Comparison of ENCODE assay signal across 24 mouse cellular contexts in genomic region chr10:128837400-128837799, GRCm38 (mm10). TPM values are rescaled to one million over a fixed set of nuclear protein-coding genes. Genes with fewer than 3 reads are reported as not detected.
A peak's percentile ranks its signal among the peaks of the same experiment; 100 is the strongest.
DNase-seq lines count a peak whose midpoint lies in the region; ATAC-seq and TF ChIP-seq lines count a peak whose summit lies in the region.
"Had no signal": no experiment of that assay in that cellular context is flagged by ENCODE, and none has a peak within 500 bp of the region (broad histone marks: within the 10 kb centered on the region; RNA-seq: fewer than 3 reads in every experiment).

No protein-coding gene starts in this region.

- TF ChIP-seq RAD21 in MEL (IDR thresholded peaks at IDR 0.05; ENCODE audit: low read depth, low read length): no peak

- no peak for TF ChIP-seq EP300 in lung, postnatal 0 days (IDR thresholded peaks at IDR 0.05)
- TF ChIP-seq EP300 in MEL (IDR thresholded peaks at IDR 0.05; ENCODE audit: low read depth in 1 of 2, low read length in 2 of 2): no peak

- H3K9me3 ChIP-seq in kidney, postnatal 0 days (replicated peaks; ENCODE audit: low read length): no peaks in the 10 kb centered on the region
- H3K9me3 ChIP-seq in lung, postnatal 0 days (ENCODE audit: low read length): no peaks in the 10 kb centered on the region
- no peaks in the 10 kb centered on the region for H3K9me3 ChIP-seq in MEL (replicated peaks; ENCODE audit: insufficient read depth, low read length)
- H3K9me3 ChIP-seq: embryonic facial prominence, embryonic 15.5 days; forebrain, embryonic 10.5 days; heart, embryonic 13.5 days; hindbrain, embryonic 12.5 days had no signal

- no peaks in the 10 kb centered on the region for H3K27me3 ChIP-seq in kidney, postnatal 0 days (ENCODE audit: insufficient read depth, low read length)
- H3K27me3 ChIP-seq in lung, postnatal 0 days (replicated peaks; ENCODE audit: insufficient read depth, low read length): no peaks in the 10 kb centered on the region
- H3K27me3 ChIP-seq in MEL (ENCODE audit: control insufficient read depth in 1 of 2, insufficient read depth in 2 of 2, low read length in 2 of 2): no peaks in the 10 kb centered on the region
- H3K27me3 ChIP-seq in cerebellum, adult 2 months (ENCODE audit: control insufficient read depth, insufficient read depth, low read length): no peaks in the 10 kb centered on the region
- H3K27me3 ChIP-seq: embryonic facial prominence, embryonic 15.5 days; heart, embryonic 13.5 days; hindbrain, embryonic 12.5 days had no signal

- TF ChIP-seq CTCF in kidney, postnatal 0 days (IDR thresholded peaks at IDR 0.05; ENCODE audit: low read depth): peak; percentile 37
- peak; percentile 26; the same call in 1 of the 2 replicates for TF ChIP-seq CTCF in lung, postnatal 0 days (IDR thresholded peaks at IDR 0.05)
- peak in 2 of 3 experiments; percentile 21 to 42; a peak in 4 of 6 replicates for TF ChIP-seq CTCF in MEL (IDR thresholded peaks at IDR 0.05 in 2 of 3, conservative IDR thresholded peaks at IDR 0.05 in 1 of 3; ENCODE audit: control insufficient read depth in 1 of 3, insufficient read depth in 1 of 3, low read depth in 2 of 3, low read length in 3 of 3, poor library complexity in 1 of 3, severe bottlenecking in 1 of 3)
- TF ChIP-seq CTCF in cerebellum, adult 2 months (IDR thresholded peaks at IDR 0.05; ENCODE audit: borderline replicate concordance, insufficient read depth, low read depth, low read length): no peak

- H3K4me1 ChIP-seq in kidney, postnatal 0 days (replicated peaks; ENCODE audit: insufficient read depth, low read length): no peaks in the 10 kb centered on the region
- no peaks in the 10 kb centered on the region for H3K4me1 ChIP-seq in lung, postnatal 0 days (ENCODE audit: insufficient read depth, low read depth, low read length)
- H3K4me1 ChIP-seq in MEL (ENCODE audit: control insufficient read depth in 1 of 2, insufficient read depth in 2 of 2, low read length in 2 of 2): peaks cover 15 to 23% of the 10 kb centered on the region in 2 experiments
- no peaks in the 10 kb centered on the region for H3K4me1 ChIP-seq in cerebellum, adult 2 months (ENCODE audit: control insufficient read depth, insufficient read depth, low read length)
- H3K4me1 ChIP-seq: embryonic facial prominence, embryonic 15.5 days; forebrain, embryonic 10.5 days; heart, embryonic 13.5 days; hindbrain, embryonic 12.5 days had no signal

- no peak overlapping the region for H3K4me2 ChIP-seq in kidney, postnatal 0 days (ENCODE audit: low read length)
- H3K4me2 ChIP-seq in lung, postnatal 0 days (replicated peaks; ENCODE audit: low read depth, low read length): no peak overlapping the region
- H3K4me2 ChIP-seq: embryonic facial prominence, embryonic 15.5 days; heart, embryonic 13.5 days; hindbrain, embryonic 12.5 days had no signal

- no peak overlapping the region for H3K9ac ChIP-seq in kidney, postnatal 0 days (ENCODE audit: low read depth, low read length)
- H3K9ac ChIP-seq in lung, postnatal 0 days (replicated peaks; ENCODE audit: low read depth): no peak overlapping the region
- H3K9ac ChIP-seq in MEL (ENCODE audit: control insufficient read depth, low read depth, low read length, poor library complexity, severe bottlenecking): no peak overlapping the region
- H3K9ac ChIP-seq: embryonic facial prominence, embryonic 15.5 days; heart, embryonic 13.5 days; hindbrain, embryonic 12.5 days had no signal

- 0 out of 2 replicates have a peak, but pooled peaks cover 6% of the 10 kb centered on the region for H3K79me2 ChIP-seq in MEL (ENCODE audit: control insufficient read depth, insufficient read depth, low read length, poor library complexity)

- no peak overlapping the region for H3K4me3 ChIP-seq in kidney, postnatal 0 days (replicated peaks; ENCODE audit: low read depth, low read length)
- H3K4me3 ChIP-seq in lung, postnatal 0 days (ENCODE audit: low read depth, low read length): no peak overlapping the region
- no peak overlapping the region for H3K4me3 ChIP-seq in MEL (ENCODE audit: control insufficient read depth in 1 of 2, insufficient read depth in 1 of 2, low read depth in 2 of 2, low read length in 2 of 2)
- no peak overlapping the region for H3K4me3 ChIP-seq in cerebellum, adult 2 months (replicated peaks; ENCODE audit: insufficient read depth, low read depth, low read length)
- H3K4me3 ChIP-seq: embryonic facial prominence, embryonic 15.5 days; erythroblast, embryonic 14.5 days; forebrain, embryonic 10.5 days; heart, embryonic 13.5 days; hindbrain, embryonic 12.5 days had no signal

- no peak overlapping the region for H3K27ac ChIP-seq in kidney, postnatal 0 days
- no peak overlapping the region for H3K27ac ChIP-seq in lung, postnatal 0 days (ENCODE audit: low read length)
- no peak overlapping the region for H3K27ac ChIP-seq in MEL (ENCODE audit: control insufficient read depth, low read depth, low read length)
- no peak overlapping the region for H3K27ac ChIP-seq in cerebellum, adult 2 months (ENCODE audit: insufficient read depth, low read length)
- H3K27ac ChIP-seq: embryonic facial prominence, embryonic 15.5 days; forebrain, embryonic 10.5 days; heart, embryonic 13.5 days; hindbrain, embryonic 12.5 days; hindbrain, postnatal 0 days had no signal

- H3K36me3 ChIP-seq in kidney, postnatal 0 days (ENCODE audit: insufficient read depth, low read length): peaks cover 27% of the 10 kb centered on the region
- H3K36me3 ChIP-seq in lung, postnatal 0 days (ENCODE audit: insufficient read depth, low read length): peaks cover 13% of the 10 kb centered on the region; the same call in 1 of the 2 replicates
- peaks cover 28 to 29% of the 10 kb centered on the region in 2 experiments for H3K36me3 ChIP-seq in MEL (ENCODE audit: control insufficient read depth in 1 of 2, insufficient read depth in 2 of 2, low read length in 2 of 2)

- no peak for TF ChIP-seq POLR2A in MEL (IDR thresholded peaks at IDR 0.05; ENCODE audit: control insufficient read depth in 1 of 2, insufficient read depth in 1 of 2, low read depth in 1 of 2, low read length in 2 of 2, poor library complexity in 1 of 2)
- TF ChIP-seq POLR2A in cerebellum, adult 2 months (IDR thresholded peaks at IDR 0.05; ENCODE audit: borderline replicate concordance, insufficient read depth, low read length): no peak

- DNase-seq in kidney, postnatal 0 days (ENCODE audit: low spot score): no peak
- no peak for DNase-seq in kidney, postnatal 4 days
- no peak for DNase-seq in lung, postnatal 0 days (ENCODE audit: low spot score)
- no peak for DNase-seq in lung, postnatal 10 days
- peak; percentile 28 for DNase-seq in MEL (ENCODE audit: low read depth, low spot score)
- DNase-seq in induced T-regulatory cell, adult 2 months (ENCODE audit: low read depth): peak; percentile 18
- DNase-seq in cerebellum, adult 2 months: no peak
- DNase-seq in spleen, postnatal 14 days (ENCODE audit: low spot score in 2 of 2): no peak
- DNase-seq: adrenal gland, adult 8-10 months; adrenal gland, postnatal 36 days; B cell, adult 2 months; cerebellum, adult 8-10 months; cerebellum, postnatal 14 days; embryo, embryonic 11 days; gastrocnemius, postnatal 25 days; heart, postnatal 4 days had no signal

- ATAC-seq in kidney, postnatal 0 days (replicated peaks; ENCODE audit: low FRiP score, low read depth): no peak
- ATAC-seq in lung, postnatal 0 days: no peak
- ATAC-seq: CD4-positive, CD25-positive, alpha-beta regulatory T cell, adult 4 months; forebrain, embryonic 16.5 days; hindbrain, postnatal 0 days had no signal

TF ChIP-seq in MEL, 35 proteins besides CTCF, POLR2A, EP300 and RAD21 (continues in another document):
- 0 out of 2 replicates have a peak, but pooled peaks have one; percentile 19 for TF ChIP-seq MYC (IDR thresholded peaks at IDR 0.05; ENCODE audit: low read depth, low read length)
- no peak for TF ChIP-seq HCFC1 (IDR thresholded peaks at IDR 0.05; ENCODE audit: low read depth, low read length)

RNA-seq across cellular contexts. Expression of gene Ormdl2, which starts 16.0 kb away (rescaled TPM):
- 87.2 and 87.5 TPM in 2 replicates for polyA plus RNA-seq in kidney, postnatal 0 days (2015; fragmentation: Nextera tagmentation; extraction: Ambion mirVana)
- polyA plus RNA-seq in lung, postnatal 0 days (2015; fragmentation: Nextera tagmentation; extraction: Ambion mirVana): 59.8 and 62.1 TPM in 2 replicates
- 90.7 and 100 TPM in 2 replicates for total RNA-seq in MEL (2012; rRNA removed)
- polyA plus RNA-seq in MEL (2012; ENCODE audit: insufficient read depth in 1 of 2, insufficient read length in 2 of 2, low read depth in 1 of 2, low replicate concordance in 2 of 2, missing spikeins in 1 of 2): 100 to 1,000 TPM; 114 to 278 TPM
- 25.7 and 26.0 TPM in 2 replicates for polyA plus RNA-seq in cerebellum, adult 2 months (2012; rRNA removed)

RNA-seq across cellular contexts. Expression of gene Sarnp, which starts 20.3 kb away (rescaled TPM):
- polyA plus RNA-seq in kidney, postnatal 0 days (2015; fragmentation: Nextera tagmentation; extraction: Ambion mirVana): 164 and 175 TPM in 2 replicates
- 113 and 119 TPM in 2 replicates for polyA plus RNA-seq in lung, postnatal 0 days (2015; fragmentation: Nextera tagmentation; extraction: Ambion mirVana)
- total RNA-seq in MEL (2012; rRNA removed): 100 and 103 TPM in 2 replicates
- polyA plus RNA-seq in MEL (2012; ENCODE audit: insufficient read depth in 1 of 2, insufficient read length in 2 of 2, low read depth in 1 of 2, low replicate concordance in 2 of 2, missing spikeins in 1 of 2): 1,000 to 10,000 TPM in 1 of 2 experiments, 100 to 1,000 TPM in 1; 189 to 1,007 TPM
- polyA plus RNA-seq in cerebellum, adult 2 months (2012; rRNA removed): 54.5 and 60.2 TPM in 2 replicates

RNA-seq across cellular contexts. Expression of gene Tmem198b, which starts 33.2 kb away (rescaled TPM):
- polyA plus RNA-seq in kidney, postnatal 0 days (2015; fragmentation: Nextera tagmentation; extraction: Ambion mirVana): 11.7 and 13.2 TPM in 2 replicates
- polyA plus RNA-seq in lung, postnatal 0 days (2015; fragmentation: Nextera tagmentation; extraction: Ambion mirVana): 13.6 and 13.8 TPM in 2 replicates
- 2.2 and 3.1 TPM in 2 replicates for total RNA-seq in MEL (2012; rRNA removed)
- 1 to 10 TPM in 1 of 2 experiments, not detected in 1; 8.6 TPM for polyA plus RNA-seq in MEL (2012; ENCODE audit: insufficient read depth in 1 of 2, insufficient read length in 2 of 2, low read depth in 1 of 2, low replicate concordance in 2 of 2, missing spikeins in 1 of 2)
- polyA plus RNA-seq in cerebellum, adult 2 months (2012; rRNA removed): 26.4 and 26.6 TPM in 2 replicates

RNA-seq across cellular contexts. Expression of gene Dnajc14, which starts 33.5 kb away (rescaled TPM):
- 46.2 and 48.5 TPM in 2 replicates for polyA plus RNA-seq in kidney, postnatal 0 days (2015; fragmentation: Nextera tagmentation; extraction: Ambion mirVana)
- polyA plus RNA-seq in lung, postnatal 0 days (2015; fragmentation: Nextera tagmentation; extraction: Ambion mirVana): 44.0 and 51.9 TPM in 2 replicates
- total RNA-seq in MEL (2012; rRNA removed): 22.2 and 27.7 TPM in 2 replicates
- 10 to 100 TPM in 1 of 2 experiments, not detected in 1; 36.7 TPM for polyA plus RNA-seq in MEL (2012; ENCODE audit: insufficient read depth in 1 of 2, insufficient read length in 2 of 2, low read depth in 1 of 2, low replicate concordance in 2 of 2, missing spikeins in 1 of 2)
- polyA plus RNA-seq in cerebellum, adult 2 months (2012; rRNA removed): 22.4 and 24.1 TPM in 2 replicates

RNA-seq across cellular contexts. Expression of gene Mmp19, which starts 46.7 kb away (rescaled TPM):
- 0.55 and 0.64 TPM in 2 replicates for polyA plus RNA-seq in kidney, postnatal 0 days (2015; fragmentation: Nextera tagmentation; extraction: Ambion mirVana)
- polyA plus RNA-seq in lung, postnatal 0 days (2015; fragmentation: Nextera tagmentation; extraction: Ambion mirVana): 8.2 and 9.8 TPM in 2 replicates
- 0.08 and 0.10 TPM in 2 replicates for total RNA-seq in MEL (2012; rRNA removed)
- polyA plus RNA-seq in MEL (2012; ENCODE audit: insufficient read depth in 1 of 2, insufficient read length in 2 of 2, low read depth in 1 of 2, low replicate concordance in 2 of 2, missing spikeins in 1 of 2): under 1 TPM in 1 of 2 experiments, not detected in 1; 0.36 TPM
- polyA plus RNA-seq in cerebellum, adult 2 months (2012; rRNA removed): 0.61 and 0.70 TPM in 2 replicates

Comparison
In these comparisons a context has a peak if more than half of its experiments do, and no peak if none do; other contexts are left out.
1. DNase-seq: peak in MEL (single experiment) and induced T-regulatory cell, adult 2 months (single experiment); none in kidney, postnatal 0 days (single experiment), kidney, postnatal 4 days (0 of 2), lung, postnatal 0 days (single experiment), lung, postnatal 10 days (single experiment), cerebellum, adult 2 months (0 of 2) and spleen, postnatal 14 days (0 of 2).